Mouse (Mus musculus) left cerebral cortex, postnatal 25 days (tissue): ENCODE measurements around the gene Tgfbrap1. TPM values are rescaled to one million over a fixed set of nuclear protein-coding genes. Genes with fewer than 3 reads are reported as not detected.
"Not testable (repeated sequence)": the region's sequence is repeated elsewhere in the genome, so short reads cannot be mapped to it uniquely, and the experiment has no call there.

ENCODE experiments used
- DNase-seq, 2 experiments: peaks; one replicate each; pipeline ENCODE4 v3.0.0; 2022; ENCODE audit warnings: low spot score in 2 of 2, mixed read lengths in 1 of 2
- intact Hi-C: fragments of 180-260 bp; cut with DNase I; formaldehyde crosslinking; loops from one replicate; pipeline ENCODE4 v1.15.1; 2025
- microRNA-seq, 2 experiments: library from miRNA; unstranded; fragments of <30 nt; microRNA quantifications; one replicate each; pipeline ENCODE4 v1.2.0; 2022
- total RNA-seq, 2 experiments: library from RNA; stranded (reverse); gene quantifications; 2 replicates each; pipeline ENCODE4 v1.2.3; 2021

Tgfbrap1 gene
- total RNA-seq, 2 experiments from 2014 or later = 39.5 to 41.8 TPM

DNA sequence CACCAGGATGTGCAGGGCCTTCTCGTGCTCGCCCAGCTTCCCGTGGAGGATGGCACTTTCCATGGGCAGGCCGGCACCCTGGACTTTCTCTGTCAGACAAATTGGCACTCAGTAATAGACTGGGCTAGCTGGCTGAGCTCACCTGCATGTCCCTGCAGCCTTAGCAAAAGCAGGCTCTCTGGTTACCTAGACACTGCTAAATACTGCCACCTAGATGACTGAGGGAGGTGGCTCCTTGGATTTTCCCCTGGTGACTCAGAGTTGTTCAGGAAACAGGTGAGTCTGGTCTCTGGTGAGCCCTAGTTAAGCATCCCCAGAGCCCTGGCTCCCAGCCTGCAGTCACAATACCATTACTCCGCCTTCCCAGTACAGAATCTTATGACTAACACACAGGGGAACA is 46.5 kb downstream of the Tgfbrap1 start:
- DNase-seq = peak; percentile 30 to 31
- intact Hi-C loops = no loop called here

DNA sequence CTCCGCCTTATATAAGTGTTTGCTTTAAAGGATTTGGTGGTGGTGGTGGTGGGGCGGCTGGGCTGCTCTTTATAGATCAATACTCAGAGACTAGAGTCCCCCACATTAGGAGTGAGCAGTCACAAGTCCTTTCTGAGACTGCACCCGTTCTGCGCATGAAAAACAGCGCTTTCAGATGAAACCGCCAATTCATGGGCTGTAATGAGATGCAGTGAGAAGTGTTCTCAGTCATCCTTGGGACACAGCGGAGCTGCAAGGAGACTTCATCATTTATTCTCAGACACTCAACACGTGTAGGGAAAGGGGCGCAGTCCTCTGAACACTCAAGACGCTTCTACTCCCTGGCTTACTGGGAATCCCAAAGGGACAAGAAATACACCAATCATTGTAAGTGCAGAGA is 50.6 kb downstream of the Tgfbrap1 start:
- intact Hi-C loops = no loop called here

DNA sequence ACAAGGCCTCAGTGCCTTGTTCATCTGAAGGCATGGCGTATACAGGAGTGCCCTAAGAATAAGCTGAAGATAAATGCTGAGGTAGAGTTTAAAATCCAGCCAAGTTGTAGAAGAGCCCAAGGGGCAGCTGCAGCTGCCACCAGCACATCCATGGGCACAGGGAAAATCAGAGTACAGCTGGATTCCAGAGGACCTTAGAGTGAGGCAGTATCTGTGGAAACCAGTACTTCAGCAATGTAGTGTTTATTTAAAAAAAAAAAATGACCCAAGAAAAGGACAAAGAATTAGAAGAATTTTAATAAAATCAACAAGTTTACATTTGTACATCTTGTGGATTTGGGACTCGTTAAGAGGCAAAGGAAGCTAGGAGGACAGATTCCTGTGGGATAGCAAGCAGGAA is 51.4 kb downstream of the Tgfbrap1 start:
- intact Hi-C loops = no loop called here
- no peak for DNase-seq

More for the DNA sequence above, 50.6 kb downstream of the Tgfbrap1 start:
- peak; percentile 18 to 73 for DNase-seq

DNA sequence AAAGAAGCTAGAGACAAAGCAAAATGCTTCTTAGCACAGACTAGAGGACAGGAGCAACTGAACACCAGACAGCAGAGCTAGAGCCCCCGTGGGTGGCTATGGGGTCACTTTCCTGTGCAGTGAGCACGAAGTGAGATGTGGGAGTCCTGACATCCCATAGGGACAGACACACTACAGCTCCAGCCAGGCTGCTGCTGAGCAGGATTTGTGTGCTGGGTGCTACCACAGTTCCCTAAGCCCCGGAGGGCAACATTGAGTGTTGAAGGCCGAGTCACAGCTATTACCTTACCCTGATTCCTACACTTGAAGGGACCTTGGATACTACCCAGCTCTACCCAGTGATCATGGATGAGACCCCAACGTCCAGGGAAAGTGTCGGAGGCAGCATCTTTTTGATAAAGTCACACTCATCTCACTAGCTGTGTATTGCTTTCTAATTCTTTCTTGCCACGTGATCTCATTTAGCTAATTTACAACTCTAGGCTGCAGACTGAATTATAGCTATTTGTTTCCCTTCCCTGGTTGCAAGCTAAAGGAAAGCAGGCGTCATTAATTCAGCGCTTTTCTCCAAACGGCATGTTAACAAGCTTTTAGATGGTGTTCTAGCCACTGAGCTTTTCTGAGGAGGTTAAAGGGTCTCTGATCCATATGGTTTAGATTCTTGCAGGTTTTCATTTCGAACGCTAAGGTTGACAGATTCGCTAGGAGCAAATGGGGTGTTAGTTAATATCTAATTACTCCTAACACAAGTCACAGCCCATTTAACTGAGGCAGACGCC is 53.0 kb downstream of the Tgfbrap1 start:
- intact Hi-C loops = no loop called here

DNA sequence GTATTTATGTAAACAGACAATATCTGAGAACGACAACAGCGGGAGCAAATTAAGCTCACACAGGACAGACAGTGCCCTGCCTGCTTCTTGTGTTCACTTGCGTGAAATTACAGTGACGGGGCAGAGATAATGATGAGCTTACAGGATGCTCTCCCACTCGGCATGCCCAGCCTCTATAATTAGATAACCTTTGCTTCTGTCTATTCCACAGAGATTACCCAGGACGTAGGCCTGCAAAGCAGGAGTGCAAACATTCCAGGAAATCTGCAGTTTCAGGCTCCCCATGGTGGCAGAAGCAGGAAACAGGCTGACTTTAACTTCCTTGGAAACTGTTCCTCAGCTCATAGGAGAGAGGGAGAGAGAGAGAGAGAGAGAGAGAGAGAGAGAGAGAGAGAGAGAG is 56.2 kb downstream of the Tgfbrap1 start:
- peak; percentile 39 to 42 for DNase-seq
- intact Hi-C loops = loop anchor here (1.0 kb wide), 1 partner anchor 127 kb away; no protein-coding TSS in a partner anchor

More for the DNA sequence above, 53.0 kb downstream of the Tgfbrap1 start:
- no peak for DNase-seq

DNA sequence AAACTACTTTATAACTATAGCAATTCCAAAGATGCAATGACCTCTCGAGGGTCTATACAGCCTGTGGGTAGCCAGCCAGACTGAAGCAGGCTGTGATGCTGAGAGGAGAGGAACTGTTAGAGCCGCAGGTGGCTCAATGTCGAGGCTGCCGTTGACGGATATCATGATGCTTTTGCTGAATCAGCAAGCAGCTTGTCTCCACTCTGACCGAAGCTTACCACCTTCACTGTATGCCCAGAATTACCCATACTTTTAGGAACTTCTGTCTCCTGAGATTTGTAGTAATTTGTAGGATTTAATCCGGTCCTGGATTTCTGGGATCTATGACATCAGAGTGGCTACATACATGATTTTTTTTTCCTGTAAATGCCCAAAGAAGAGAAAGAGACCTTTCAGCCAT is 62.4 kb downstream of the Tgfbrap1 start:
- intact Hi-C loops = no loop called here
- DNase-seq = no peak

DNA sequence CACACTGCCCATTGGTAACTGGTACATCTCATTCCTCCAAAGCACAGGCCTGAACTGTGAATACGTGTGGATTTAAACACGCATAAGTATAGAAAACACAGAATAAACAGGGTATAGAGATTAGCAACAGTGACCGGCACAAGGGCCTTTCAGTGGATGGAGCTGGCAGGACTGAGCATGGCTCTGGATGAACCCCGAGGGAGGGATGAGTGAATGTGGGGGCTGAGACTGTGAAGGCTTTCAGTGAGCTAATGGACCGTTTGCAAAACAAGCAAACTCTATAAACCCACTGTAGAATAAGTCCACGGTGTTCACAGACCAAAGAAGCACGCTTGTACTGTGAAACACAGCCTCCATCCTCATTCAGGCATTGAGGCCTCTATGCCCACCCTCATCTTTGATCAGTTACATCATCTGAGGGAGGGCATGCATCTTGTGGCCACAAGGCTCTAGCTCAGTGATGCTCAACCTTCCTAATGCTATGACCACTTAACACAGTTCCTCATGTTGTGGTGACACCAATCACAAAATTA is 83.2 kb downstream of the Tgfbrap1 start:
- intact Hi-C loops, DNase-seq: not testable (repeated sequence)

DNA sequence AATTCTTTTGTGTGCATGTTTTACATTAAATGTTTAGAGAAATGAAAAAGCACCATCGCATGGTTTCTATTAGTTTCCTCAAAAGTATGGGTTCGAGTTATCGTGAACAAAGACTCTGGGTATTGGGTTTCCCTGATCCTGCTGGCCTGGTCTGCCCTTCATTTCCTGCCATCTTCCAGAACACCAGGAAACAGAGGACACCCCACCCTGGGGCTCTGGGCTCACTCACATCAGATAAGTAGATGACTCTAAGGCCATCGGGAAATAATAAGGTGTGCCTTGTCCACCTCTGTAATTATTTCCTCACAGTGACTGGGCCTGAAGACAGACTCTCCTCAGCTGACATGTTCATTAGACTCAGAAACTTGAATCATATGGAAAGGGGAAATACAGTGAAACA is 88.0 kb downstream of the Tgfbrap1 start:
- DNase-seq = no peak
- intact Hi-C loops = no loop called here

DNA sequence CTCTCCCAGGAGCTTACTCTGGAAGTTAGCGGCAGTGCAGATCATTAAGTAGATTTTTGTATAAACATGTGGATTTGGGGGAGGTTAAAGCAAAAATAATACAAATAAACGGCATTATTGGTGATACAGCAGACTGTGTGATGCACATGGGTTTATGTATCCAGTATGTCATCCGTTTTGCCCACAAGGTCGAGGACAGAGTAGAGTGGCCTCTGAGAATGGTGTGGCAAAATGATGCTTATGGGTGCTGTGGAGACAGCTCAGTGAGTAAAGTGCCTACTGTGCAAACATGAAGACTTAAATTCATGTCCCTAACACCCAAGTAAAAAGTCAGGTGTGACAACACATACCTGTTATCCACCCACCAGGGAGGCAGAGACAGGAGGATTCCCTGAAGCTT is 91.9 kb downstream of the Tgfbrap1 start:
- no peak for DNase-seq

DNA sequence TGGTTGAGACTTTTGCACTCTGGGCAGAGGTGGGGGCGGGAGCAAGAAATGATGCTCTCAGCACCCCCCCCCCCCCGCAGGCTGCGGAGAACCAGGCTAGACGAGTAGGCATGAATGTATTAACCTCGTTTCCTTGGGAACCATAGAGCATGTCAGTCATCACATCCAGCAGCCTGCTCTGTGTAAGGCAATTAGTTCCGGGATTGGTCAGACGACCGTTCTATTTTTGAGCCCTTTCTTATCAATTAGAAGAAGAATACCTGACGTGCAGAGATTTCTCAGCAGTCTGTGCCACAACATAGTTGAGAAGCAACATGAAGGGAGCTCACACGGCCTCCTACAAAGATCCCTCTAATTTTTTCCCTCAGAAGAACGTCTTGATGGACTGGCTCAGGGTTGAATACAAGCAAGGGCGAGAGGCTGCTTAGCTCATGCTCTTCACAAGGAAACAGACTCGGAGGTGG is 92.4 kb downstream of the Tgfbrap1 start:
- intact Hi-C loops = no loop called here
- peak; percentile 32 to 50 for DNase-seq

More for the DNA sequence above, 91.9 kb downstream of the Tgfbrap1 start:
- intact Hi-C loops = no loop called here

Small RNA genes lying within 50 kb of the gene (microRNA-seq; reads per million reads assigned to microRNA genes)
- gene Gm24001 = 0 reads per million in 2 experiments

Other genes starting within 250 kb of the Tgfbrap1 start
- 10 to 100 TPM; 37.5 to 39.1 TPM for gene Mrps9, start 247.4 kb downstream of the Tgfbrap1 start, total RNA-seq
- gene Gpr45, start 145.8 kb downstream of the Tgfbrap1 start, total RNA-seq = 10 to 100 TPM; 19.1 to 21.0 TPM
- 10 to 100 TPM; 22.0 to 22.4 TPM for gene AI597479, start 73 bp upstream of the Tgfbrap1 start, total RNA-seq
- 10 to 100 TPM; 53.9 to 54.4 TPM for gene Fhl2, start 98.3 kb upstream of the Tgfbrap1 start, total RNA-seq